Mouse (Mus musculus) embryonic facial prominence, embryonic 10.5 days (tissue): ENCODE measurements around the gene Arhgap31. TPM values are rescaled to one million over a fixed set of nuclear protein-coding genes. Genes with fewer than 3 reads are reported as not detected.
A peak's percentile ranks its signal among the peaks of the same experiment; 100 is the strongest.

ENCODE experiments used
- DNase-seq: peaks from one replicate; pipeline ENCODE4 v3.0.0-alpha.2; 2017; ENCODE audit warnings: low spot score
- H3K27ac ChIP-seq: fragments of 300-500 bp; sonication (generic); replicated peaks from 2 replicates; pipeline ENCODE4 v1.5.1; 2016; ENCODE audit warnings: mild to moderate bottlenecking
- H3K27me3 ChIP-seq: fragments of 300-500 bp; sonication (generic); replicated peaks from 2 replicates; pipeline ENCODE4 v1.6.1; 2016; ENCODE audit warnings: low read depth, mild to moderate bottlenecking; ENCODE audit not compliant: poor library complexity, severe bottlenecking
- H3K36me3 ChIP-seq: fragments of 300-500 bp; sonication (generic); replicated peaks from 2 replicates; pipeline ENCODE4 v1.6.1; 2016; ENCODE audit warnings: mild to moderate bottlenecking, moderate library complexity
- H3K4me1 ChIP-seq: fragments of 300-500 bp; sonication (generic); 2 replicates; pipeline ENCODE4 v1.6.1; 2016
- H3K4me3 ChIP-seq: fragments of 300-500 bp; sonication (generic); 2 replicates; pipeline ENCODE4 v1.5.1; 2016; ENCODE audit warnings: mild to moderate bottlenecking, moderate library complexity
- H3K9me3 ChIP-seq: fragments of 300-500 bp; sonication (generic); 2 replicates; pipeline ENCODE4 v1.6.1; 2016; ENCODE audit warnings: mild to moderate bottlenecking
- WGBS: fragments of 180-500 bp; shearing (Covaris S2); methylation state at CpG from one replicate; pipeline ENCODE4 v1.1.7; 2016; 5-methylcytosine and 5-hydroxymethylcytosine counted together
- polyA plus RNA-seq: library from polyadenylated mRNA; unstranded; fragments of >200 nt; fragmentation: Nextera tagmentation; extraction: Ambion mirVana; gene quantifications from 2 replicates; pipeline ENCODE4 v1.2.1, GENCODE M21; 2016

Arhgap31 gene
- polyA plus RNA-seq, 1 experiment from 2014 or later: 12.0 TPM

- no peak for DNase-seq
- no peaks in the 10 kb centered on the region for H3K9me3 ChIP-seq
- no peaks in the 10 kb centered on the region for H3K27me3 ChIP-seq
- H3K4me3 ChIP-seq: no peak overlapping the region
- H3K4me1 ChIP-seq: peaks cover 29% of the 10 kb centered on the region
- H3K36me3 ChIP-seq: peaks cover 6% of the 10 kb centered on the region; the same call in 1 of the 2 replicates
- WGBS: 60% methylated on average over 9 of the region's 9 CpGs
- no peak overlapping the region for H3K27ac ChIP-seq
Observed at GRCm38 (mm10) chr16:38675600-38676335, 37.3 kb downstream of the Arhgap31 start.

GRCm38 (mm10) chr16:38674891-38675290 lies 38.2 kb downstream of the Arhgap31 start:
- peaks cover 6% of the 10 kb centered on the region; the same call in 1 of the 2 replicates for H3K36me3 ChIP-seq
- H3K27me3 ChIP-seq: no peaks in the 10 kb centered on the region
- 90% methylated on average over 11 of the region's 11 CpGs for WGBS
- no peak overlapping the region for H3K27ac ChIP-seq
- no peak overlapping the region for H3K4me3 ChIP-seq
- DNase-seq: no peak
- peaks cover 24% of the 10 kb centered on the region for H3K4me1 ChIP-seq
- H3K9me3 ChIP-seq: no peaks in the 10 kb centered on the region

- DNase-seq: peak; percentile 45
- Histone ChIP-seq H3K4me3 (no peak overlapping the region), H3K27ac (peak overlapping the region; percentile 44), H3K9me3 (no peaks in the 10 kb centered on the region), H3K4me1 (peaks cover 13% of the 10 kb centered on the region), H3K36me3 (peaks cover 6% of the 10 kb centered on the region; the same call in 1 of the 2 replicates), H3K27me3 (no peaks in the 10 kb centered on the region)
- WGBS: 71% methylated on average over 15 of the region's 15 CpGs
Observed at GRCm38 (mm10) chr16:38673511-38673910, 39.6 kb downstream of the Arhgap31 start.

- WGBS: 90% methylated on average over 7 of the region's 7 CpGs
- Histone ChIP-seq H3K36me3 (peaks cover 6% of the 10 kb centered on the region; the same call in 1 of the 2 replicates), H3K4me3 (no peak overlapping the region), H3K27ac (0 out of 2 replicates have a peak overlapping the region, but pooled peaks have one; percentile 44), H3K9me3 (no peaks in the 10 kb centered on the region), H3K27me3 (no peaks in the 10 kb centered on the region), H3K4me1 (peaks cover 13% of the 10 kb centered on the region)
- DNase-seq: no peak
Observed at GRCm38 (mm10) chr16:38672947-38673346, 40.1 kb downstream of the Arhgap31 start.

- peaks cover 13% of the 10 kb centered on the region for H3K4me1 ChIP-seq
- H3K27me3 ChIP-seq: no peaks in the 10 kb centered on the region
- peaks cover 6% of the 10 kb centered on the region; the same call in 1 of the 2 replicates for H3K36me3 ChIP-seq
- H3K9me3 ChIP-seq: no peaks in the 10 kb centered on the region
- no peak overlapping the region for H3K4me3 ChIP-seq
- DNase-seq: no peak
- WGBS: 64% methylated on average over 5 of the region's 5 CpGs
- H3K27ac ChIP-seq: no peak overlapping the region
Observed at GRCm38 (mm10) chr16:38672370-38672769, 40.7 kb downstream of the Arhgap31 start.

GRCm38 (mm10) chr16:38670621-38671390 lies 42.3 kb downstream of the Arhgap31 start:
- peaks cover 13% of the 10 kb centered on the region for H3K4me1 ChIP-seq
- WGBS: 91% methylated on average over 12 of the region's 12 CpGs
- no peaks in the 10 kb centered on the region for H3K27me3 ChIP-seq
- H3K36me3 ChIP-seq: peaks cover 6% of the 10 kb centered on the region; the same call in 1 of the 2 replicates
- H3K4me3 ChIP-seq: no peak overlapping the region
- no peaks in the 10 kb centered on the region for H3K9me3 ChIP-seq
- DNase-seq: no peak
- no peak overlapping the region for H3K27ac ChIP-seq

- Histone ChIP-seq H3K4me1 (peaks cover 13% of the 10 kb centered on the region), H3K9me3 (no peaks in the 10 kb centered on the region), H3K36me3 (peaks cover 6% of the 10 kb centered on the region; the same call in 1 of the 2 replicates), H3K27me3 (no peaks in the 10 kb centered on the region), H3K4me3 (no peak overlapping the region), H3K27ac (no peak overlapping the region)
- WGBS: 85% methylated on average over 8 of the region's 8 CpGs
- no peak for DNase-seq
Observed at GRCm38 (mm10) chr16:38668871-38669675, 44.0 kb downstream of the Arhgap31 start.

- H3K27me3 ChIP-seq: no peaks in the 10 kb centered on the region
- no peaks in the 10 kb centered on the region for H3K4me1 ChIP-seq
- no peak for DNase-seq
- 93% methylated on average over 4 of the region's 4 CpGs for WGBS
- H3K4me3 ChIP-seq: no peak overlapping the region
- H3K36me3 ChIP-seq: no peaks in the 10 kb centered on the region
- H3K27ac ChIP-seq: no peak overlapping the region
- H3K9me3 ChIP-seq: no peaks in the 10 kb centered on the region
Observed at GRCm38 (mm10) chr16:38666523-38666922, 46.6 kb downstream of the Arhgap31 start.

GRCm38 (mm10) chr16:38666016-38666415 lies 47.1 kb downstream of the Arhgap31 start:
- Histone ChIP-seq H3K27ac (no peak overlapping the region), H3K27me3 (no peaks in the 10 kb centered on the region), H3K36me3 (no peaks in the 10 kb centered on the region), H3K4me3 (no peak overlapping the region), H3K9me3 (no peaks in the 10 kb centered on the region), H3K4me1 (no peaks in the 10 kb centered on the region)
- no peak for DNase-seq
- WGBS: 81% methylated on average over 2 of the region's 2 CpGs

GRCm38 (mm10) chr16:38662575-38662974 lies 50.5 kb downstream of the Arhgap31 start:
- H3K36me3 ChIP-seq: no peaks in the 10 kb centered on the region
- DNase-seq: no peak
- H3K27ac ChIP-seq: no peak overlapping the region
- H3K4me1 ChIP-seq: no peaks in the 10 kb centered on the region
- H3K9me3 ChIP-seq: no peaks in the 10 kb centered on the region
- WGBS: 93% methylated on average over 10 of the region's 10 CpGs
- no peaks in the 10 kb centered on the region for H3K27me3 ChIP-seq
- no peak overlapping the region for H3K4me3 ChIP-seq

GRCm38 (mm10) chr16:38654308-38654707 lies 58.8 kb downstream of the Arhgap31 start:
- Histone ChIP-seq H3K36me3 (no peaks in the 10 kb centered on the region), H3K27me3 (no peaks in the 10 kb centered on the region), H3K4me3 (no peak overlapping the region), H3K9me3 (no peaks in the 10 kb centered on the region), H3K27ac (no peak overlapping the region; the same call in 1 of the 2 replicates), H3K4me1 (peaks cover 41% of the 10 kb centered on the region)
- 54% methylated on average over 4 of the region's 4 CpGs for WGBS
- no peak for DNase-seq

GRCm38 (mm10) chr16:38653390-38653871 lies 59.6 kb downstream of the Arhgap31 start:
- Histone ChIP-seq H3K27me3 (no peaks in the 10 kb centered on the region), H3K27ac (peak overlapping the region; percentile 71), H3K4me3 (no peak overlapping the region), H3K9me3 (no peaks in the 10 kb centered on the region), H3K4me1 (peaks cover 48% of the 10 kb centered on the region), H3K36me3 (no peaks in the 10 kb centered on the region)
- WGBS: 43% methylated on average over 10 of the region's 10 CpGs
- DNase-seq: no peak
